Mouse (Mus musculus) brain, embryonic 18.5 days (tissue): ENCODE data around the gene Vwa7.
A peak's percentile ranks its signal among the peaks of the same experiment; 100 is the strongest.
"Not testable (repeated sequence)": the region's sequence is repeated elsewhere in the genome, so short reads cannot be mapped to it uniquely, and the experiment has no call there.

Source experiments
- DNase-seq: peaks from one replicate; pipeline ENCODE4 v3.0.0-alpha.2; 2012; ENCODE audit warnings: low read depth, low spot score

Gene Vwa7

DNA sequence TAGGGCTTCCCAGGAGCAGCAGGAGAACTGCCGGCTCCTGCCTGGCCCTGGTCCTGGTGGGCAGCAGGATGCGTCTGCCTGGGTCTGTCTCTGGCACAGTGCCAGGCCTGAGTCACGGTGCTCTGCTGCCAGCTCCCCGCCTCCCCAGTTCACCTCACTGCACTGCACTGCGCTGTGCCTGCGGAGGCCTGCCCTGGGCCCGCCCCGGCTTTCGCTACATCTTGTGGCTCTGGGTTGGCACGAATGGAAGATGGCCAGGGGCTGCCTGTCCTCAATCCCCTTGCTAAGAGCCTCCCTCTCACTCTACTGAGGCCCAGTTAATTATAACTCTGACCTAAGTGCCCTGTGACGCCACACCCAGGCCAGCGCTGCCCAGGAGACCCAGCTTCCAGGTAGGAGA lies at the start of gene Vwa7:
Gene Vwa7 (plus strand): TSS at position 204 of the 400 bp plus-strand sequence.
- no peak for DNase-seq

DNA sequence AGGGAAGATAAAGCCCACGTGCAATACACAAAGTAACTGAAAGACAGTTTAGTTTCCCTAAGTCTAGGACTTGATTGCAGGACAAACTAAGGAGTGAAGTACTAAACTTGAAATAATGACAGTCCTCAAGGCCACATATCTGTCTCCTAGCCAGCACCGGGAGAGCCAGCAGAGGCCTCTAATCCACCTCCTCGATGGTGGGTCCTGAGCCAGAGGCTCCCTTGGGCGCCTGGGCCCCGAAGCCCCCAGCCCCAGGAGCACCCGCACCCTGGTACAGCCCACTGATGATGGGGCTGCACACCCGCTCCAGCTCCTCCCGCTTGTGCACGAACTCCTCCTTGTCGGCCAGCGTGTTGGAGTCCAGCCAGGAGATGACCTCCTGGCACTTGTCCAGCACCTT lies 46.6 kb upstream of the Vwa7 start, which contains the start of gene Gm20481:
Gene Gm20481 (plus strand): TSS at position 91 of the 400 bp plus-strand sequence.
- not testable (repeated sequence) for DNase-seq

DNA sequence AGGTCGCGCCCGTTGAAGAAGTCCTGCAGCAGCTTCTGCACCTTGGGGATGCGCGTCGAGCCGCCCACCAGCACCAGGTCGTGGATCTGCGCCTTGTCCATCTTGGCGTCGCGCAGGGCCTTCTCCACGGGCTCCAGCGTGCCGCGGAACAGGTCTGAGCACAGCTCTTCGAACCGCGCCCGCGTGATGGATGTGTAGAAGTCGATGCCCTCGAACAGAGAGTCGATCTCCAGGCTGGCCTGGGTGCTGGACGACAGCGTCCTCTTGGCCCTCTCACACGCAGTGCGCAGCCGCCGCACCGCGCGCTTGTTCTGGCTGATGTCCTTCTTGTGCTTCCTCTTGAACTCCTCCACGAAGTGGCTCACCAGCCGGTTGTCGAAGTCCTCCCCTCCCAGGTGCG lies 45.5 kb upstream of the Vwa7 start:
- DNase-seq, result not testable (repeated sequence)

DNA sequence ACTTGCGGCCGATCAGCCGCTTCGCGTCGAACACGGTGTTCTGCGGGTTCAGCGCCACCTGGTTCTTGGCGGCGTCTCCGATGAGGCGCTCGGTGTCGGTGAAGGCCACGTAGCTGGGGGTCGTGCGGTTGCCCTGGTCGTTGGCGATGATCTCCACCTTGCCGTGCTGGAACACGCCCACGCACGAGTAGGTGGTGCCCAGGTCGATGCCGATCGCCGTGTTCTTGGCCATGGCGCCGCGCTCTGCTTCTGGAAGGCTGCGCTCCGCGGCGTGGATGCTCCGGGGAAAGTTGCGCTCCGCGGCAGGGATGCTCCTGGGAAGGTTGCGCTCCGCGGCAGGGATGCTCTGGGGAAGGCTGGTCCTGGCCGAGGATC lies 44.7 kb upstream of the Vwa7 start:
- DNase-seq, result not testable (repeated sequence)

DNA sequence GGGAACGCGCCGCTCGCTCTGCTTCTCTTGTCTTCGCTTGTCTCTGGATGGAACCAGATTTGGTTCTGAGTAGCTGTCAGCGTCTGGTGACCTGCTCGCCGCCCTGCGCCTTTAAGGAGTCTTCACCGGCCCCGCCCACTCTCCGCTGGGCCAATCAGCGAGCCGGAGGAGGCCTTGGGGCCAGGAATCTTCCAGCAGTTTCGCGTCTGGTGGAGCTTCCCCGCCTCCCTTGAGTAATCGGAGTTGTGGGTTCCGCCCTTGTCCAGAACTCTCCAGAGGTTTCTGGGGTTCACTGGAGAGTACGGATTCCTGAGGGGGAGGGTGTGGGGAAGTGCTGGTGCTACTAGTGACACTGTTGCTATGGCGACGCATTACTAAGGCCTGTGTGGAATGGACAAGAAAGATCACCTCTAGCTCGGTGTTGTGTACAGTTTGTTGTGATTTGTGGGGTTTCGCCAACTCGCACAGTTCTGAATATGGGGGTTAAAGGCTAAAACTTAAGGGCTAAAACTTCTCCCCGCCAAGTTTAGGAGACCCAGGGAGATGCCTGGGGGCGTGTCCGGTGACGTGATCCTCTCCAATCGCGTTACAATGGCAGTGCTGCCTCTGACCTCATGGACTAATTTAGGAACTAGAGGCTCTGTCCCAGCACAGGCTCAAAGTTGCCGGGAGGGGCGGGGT lies 44.2 kb upstream of the Vwa7 start, which contains the start of the genes Hspa1a and Hspa1l:
Gene Hspa1a (minus strand): TSS at position 88 of the 681 bp plus-strand sequence.
Gene Hspa1l (plus strand): TSS at position 635 of the 681 bp plus-strand sequence.
- DNase-seq, result not testable (repeated sequence)

DNA sequence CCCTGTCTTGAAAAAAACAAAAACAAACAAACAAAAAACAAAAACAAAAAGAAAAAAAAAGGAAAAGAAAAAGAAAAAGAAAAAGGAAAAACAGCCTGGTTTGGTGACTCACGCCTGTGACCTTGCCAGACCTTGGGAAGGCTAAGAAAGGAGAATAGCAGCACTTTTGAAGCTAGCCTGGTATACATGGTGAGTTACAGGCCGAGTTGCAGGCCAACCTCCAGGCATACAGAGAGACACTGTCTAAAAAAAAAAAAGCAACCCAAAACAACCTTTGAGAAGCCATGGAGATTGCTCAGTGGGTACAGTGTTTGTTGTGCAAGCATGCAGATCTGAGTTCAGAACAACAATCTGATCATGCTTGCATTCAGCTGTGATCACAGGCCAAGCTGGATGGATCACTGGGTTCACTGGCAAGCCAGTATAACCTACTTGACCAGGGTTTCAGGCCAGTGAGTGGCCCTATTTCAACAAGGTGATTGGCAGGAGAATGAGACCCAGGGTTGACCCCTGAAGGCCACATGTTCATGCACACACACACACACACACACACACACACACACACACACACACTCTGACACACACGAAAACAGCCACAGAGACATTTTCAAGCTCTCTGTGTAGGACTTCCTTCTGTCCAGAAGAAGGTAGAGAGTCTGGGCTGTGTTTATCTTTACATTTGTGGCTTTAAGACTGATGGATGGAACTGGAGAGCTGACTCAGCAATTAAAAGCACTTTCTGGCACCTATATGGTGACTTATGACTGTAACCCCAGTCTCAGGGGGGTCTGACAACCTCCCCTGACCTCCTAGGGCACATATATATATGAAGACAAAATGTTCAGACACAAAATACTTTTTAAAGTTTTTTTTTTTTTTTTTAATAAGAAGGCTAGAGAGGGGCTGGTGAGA lies 40.5 kb upstream of the Vwa7 start:
- DNase-seq, result no peak

DNA sequence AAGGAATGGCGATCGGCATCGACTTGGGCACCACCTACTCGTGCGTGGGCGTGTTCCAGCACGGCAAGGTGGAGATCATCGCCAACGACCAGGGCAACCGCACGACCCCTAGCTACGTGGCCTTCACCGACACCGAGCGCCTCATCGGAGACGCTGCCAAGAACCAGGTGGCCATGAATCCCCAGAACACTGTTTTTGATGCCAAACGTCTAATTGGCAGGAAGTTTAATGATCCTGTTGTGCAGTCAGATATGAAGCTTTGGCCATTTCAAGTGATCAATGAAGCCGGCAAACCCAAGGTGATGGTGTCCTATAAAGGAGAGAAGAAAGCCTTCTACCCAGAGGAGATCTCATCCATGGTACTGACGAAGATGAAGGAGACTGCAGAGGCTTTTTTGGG lies 39.4 kb upstream of the Vwa7 start:
- DNase-seq, result no peak

DNA sequence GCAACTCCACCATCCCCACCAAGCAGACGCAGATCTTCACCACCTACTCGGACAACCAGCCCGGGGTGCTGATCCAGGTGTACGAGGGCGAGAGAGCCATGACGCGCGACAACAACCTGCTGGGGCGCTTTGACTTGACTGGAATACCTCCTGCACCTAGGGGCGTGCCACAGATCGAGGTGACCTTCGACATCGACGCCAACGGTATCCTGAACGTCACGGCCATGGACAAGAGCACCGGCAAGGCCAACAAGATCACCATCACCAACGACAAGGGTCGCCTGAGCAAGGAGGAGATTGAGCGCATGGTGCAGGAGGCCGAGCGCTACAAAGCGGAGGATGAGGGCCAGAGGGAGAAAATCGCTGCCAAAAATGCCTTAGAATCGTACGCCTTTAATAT lies 38.1 kb upstream of the Vwa7 start:
- no peak for DNase-seq

DNA sequence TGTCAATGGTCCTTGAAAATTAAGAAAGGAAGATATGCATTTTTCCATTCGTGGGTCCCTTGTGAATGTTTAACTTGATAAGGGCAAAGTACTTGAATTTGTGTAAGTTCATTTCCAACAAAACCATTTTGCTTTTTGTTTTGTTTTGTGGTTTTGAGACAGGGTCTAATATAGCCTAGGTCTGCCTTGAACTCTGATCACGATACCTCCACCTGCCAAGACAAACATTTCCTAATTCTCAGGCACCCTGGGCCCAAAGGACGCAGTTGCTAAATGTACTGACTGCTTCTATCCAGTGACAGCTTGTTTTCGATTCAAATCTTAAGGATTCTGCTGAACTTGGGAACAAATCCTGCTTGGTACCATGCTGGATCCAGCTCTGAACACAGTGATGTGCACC lies 36.7 kb upstream of the Vwa7 start:
- DNase-seq, result no peak

DNA sequence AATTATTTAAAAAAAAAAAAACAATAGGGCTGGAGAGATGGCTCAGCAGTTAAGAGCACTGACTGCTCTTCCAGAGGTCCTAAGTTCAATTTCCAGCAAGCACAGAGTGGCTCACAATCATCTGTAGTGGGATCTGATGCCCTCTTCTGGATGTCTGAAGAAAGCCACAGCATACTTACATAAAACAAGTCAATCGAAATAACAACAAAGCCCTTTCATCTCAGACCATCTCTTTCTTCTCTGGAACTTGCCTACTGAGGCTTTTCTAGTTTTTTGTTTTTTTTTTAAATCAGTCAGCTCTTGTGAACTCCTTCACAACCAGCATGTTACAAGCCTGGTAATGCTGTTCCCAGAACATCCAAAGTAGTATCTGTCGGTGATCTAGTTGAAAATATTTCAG lies 35.7 kb upstream of the Vwa7 start:
- DNase-seq, result no peak

DNA sequence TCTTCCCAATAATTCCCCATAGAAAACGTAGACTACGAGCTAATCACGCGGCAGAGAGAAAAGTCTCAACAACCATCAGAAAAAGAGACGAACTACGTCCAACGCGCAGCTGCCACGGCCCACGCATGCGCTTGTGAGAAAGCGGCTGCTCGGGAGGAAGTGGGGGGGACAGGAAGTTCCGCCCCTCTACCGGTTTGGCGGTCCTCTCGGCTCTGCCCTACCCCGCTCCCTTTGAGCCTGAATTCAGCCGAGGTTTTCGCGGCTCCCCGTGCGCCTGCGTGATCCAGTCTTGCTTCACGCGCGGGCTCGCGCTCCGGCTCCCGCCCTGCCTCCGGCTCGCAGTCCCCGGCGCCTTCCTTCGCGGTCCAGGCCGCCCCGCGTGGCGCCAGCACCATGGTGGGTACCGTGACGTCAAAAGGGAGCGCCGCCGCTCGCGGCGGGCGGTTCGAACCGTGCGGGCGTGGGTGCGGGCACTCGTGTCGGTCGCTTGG lies 34.6 kb upstream of the Vwa7 start, which contains the start of gene Lsm2:
Gene Lsm2 (plus strand): TSS at position 173 of the 491 bp plus-strand sequence.
- DNase-seq, result peak; percentile 90

DNA sequence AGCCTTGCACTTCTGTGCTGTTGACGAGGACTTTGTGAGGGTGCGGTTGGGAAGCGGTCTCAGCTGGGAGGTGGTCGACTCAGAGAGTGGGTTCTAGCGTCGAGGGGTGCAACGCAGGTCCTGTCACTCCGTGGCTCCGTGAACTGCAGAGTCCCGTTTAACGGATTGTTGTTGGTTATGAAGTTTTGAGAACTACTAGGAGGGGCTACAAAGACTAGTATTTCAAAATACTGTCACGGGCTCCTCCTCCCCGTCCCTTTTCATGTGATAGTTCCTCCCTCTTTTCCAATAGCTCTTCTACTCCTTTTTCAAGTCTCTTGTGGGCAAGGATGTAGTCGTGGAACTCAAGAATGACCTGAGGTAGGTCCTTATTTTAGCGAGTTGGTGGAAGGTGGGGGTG lies 34.1 kb upstream of the Vwa7 start:
- no peak for DNase-seq

DNA sequence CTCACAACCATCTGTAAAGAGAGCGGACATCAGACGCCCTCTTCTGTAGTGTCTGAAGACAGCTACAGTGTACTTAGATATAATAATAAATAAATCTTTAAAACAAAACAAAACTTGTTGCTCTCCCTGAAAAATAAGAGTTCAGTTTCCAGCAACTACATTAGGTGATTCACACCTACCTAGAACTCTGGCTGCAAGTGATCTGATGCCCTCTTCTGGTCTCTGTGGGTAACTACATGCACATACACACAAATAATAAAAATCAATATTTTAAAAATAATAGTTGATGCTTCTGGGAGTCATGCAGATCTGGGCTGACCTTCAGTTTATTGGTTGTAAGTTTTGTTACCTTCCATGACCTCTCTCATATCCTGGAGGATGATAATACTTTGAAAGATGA lies 32.2 kb upstream of the Vwa7 start:
- DNase-seq, result no peak

DNA sequence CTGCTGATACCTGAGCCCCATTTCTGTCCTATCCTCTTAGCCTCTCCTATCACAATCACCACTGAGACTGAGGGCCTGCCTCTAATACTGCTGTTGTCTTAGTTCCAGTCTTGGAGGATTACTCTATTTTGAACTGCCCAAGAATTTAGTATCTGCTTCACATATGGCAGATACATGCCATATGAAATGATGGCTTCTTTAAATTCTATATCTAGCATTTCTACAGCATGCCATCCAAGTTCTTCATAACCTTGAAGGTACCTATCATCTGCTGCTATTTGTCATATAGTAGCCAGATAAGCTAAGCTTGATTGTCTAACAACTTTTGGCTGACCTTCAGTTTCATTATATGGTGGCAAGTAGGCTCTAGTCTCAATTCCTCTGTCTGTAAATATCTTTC lies 21.6 kb upstream of the Vwa7 start:
- DNase-seq, result no peak

DNA sequence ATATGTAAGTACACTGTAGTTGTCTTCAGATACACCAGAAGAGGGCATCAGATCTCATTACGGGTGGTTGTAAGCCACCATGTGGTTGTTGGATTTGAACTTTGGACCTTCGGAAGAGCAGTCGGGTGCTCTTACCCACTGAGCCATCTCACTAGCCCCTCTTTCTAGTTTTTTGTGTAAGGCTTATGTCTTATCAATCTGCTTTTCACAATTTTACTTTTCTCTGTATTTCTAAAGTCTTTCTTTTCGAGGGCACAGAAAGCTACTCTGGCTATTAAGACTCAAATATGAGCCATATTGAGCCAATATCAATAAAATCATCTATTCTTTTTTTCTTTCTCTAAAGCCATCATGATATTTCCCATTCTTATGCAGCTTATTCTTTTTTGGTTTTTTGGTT lies 21.2 kb upstream of the Vwa7 start:
- DNase-seq, result not testable (repeated sequence)

DNA sequence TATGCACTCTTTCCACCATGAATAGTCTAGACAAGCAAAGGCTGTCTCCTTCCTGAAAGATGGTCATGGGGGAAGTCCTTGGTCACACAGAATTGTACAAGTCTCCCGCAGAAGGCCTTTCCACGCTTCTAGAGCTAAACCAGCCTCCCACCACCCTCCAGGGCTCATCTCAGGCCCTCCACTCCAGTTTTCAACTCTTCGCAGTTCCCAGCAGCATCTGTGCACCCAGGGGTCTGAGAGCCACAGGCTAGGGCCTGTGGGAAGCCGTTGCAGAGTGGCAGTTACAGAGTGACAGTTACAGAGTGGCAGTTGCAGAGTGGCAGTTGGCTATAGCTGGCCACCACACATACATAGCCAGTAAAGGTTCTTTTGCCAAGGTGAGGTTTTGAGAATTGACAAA lies 20.5 kb upstream of the Vwa7 start:
- not testable (repeated sequence) for DNase-seq

DNA sequence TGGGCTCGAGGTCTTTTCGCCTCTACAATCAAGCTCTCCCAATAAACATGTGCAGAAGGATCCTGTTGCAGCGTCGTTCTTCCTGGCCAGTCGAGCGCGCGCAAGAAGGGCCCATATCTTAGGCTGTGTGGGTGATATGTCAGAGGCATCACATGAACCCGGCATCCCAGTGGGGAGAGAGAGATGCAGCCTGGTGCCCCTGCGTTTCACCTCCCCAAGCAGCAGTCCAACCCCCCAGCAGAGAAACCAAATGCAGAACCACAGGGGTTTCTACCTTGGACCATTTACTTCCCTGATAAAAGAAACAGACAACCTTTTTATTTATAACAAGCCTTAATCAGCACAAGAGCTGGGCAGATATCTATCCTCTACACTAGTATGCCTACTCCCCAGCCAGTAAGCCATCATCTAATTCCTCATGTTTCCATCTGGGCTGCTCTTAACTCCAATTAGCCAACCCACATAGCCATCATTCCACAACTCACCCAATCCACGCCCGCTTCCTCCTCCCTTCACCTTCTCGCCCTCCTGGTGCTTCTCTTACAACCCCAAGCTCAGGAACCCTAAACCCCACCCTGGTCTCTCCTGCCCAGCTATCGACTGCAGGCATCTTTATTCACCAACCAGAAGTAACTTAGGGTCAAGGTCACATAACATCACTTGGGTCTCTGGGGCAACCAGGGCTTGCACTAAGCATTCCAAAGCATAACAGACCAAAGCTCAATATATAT lies 19.8 kb upstream of the Vwa7 start:
- no peak for DNase-seq

DNA sequence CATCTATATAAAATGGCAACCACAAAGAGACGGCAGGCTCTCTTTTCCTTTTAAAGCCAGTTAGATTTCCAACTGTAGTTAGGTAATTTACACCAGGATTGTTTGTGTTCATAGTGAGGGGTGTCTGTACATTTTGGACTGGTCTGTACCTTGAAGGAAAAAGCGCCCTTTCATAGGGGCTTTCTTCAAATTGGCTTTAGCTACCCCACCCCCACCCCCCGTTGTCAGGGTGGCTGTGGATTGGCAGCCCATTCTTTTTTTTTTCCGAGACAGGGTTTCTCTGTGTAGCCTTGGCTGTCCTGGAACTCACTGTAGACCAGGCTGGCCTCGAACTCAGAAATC lies 19.3 kb upstream of the Vwa7 start:
- no peak for DNase-seq

DNA sequence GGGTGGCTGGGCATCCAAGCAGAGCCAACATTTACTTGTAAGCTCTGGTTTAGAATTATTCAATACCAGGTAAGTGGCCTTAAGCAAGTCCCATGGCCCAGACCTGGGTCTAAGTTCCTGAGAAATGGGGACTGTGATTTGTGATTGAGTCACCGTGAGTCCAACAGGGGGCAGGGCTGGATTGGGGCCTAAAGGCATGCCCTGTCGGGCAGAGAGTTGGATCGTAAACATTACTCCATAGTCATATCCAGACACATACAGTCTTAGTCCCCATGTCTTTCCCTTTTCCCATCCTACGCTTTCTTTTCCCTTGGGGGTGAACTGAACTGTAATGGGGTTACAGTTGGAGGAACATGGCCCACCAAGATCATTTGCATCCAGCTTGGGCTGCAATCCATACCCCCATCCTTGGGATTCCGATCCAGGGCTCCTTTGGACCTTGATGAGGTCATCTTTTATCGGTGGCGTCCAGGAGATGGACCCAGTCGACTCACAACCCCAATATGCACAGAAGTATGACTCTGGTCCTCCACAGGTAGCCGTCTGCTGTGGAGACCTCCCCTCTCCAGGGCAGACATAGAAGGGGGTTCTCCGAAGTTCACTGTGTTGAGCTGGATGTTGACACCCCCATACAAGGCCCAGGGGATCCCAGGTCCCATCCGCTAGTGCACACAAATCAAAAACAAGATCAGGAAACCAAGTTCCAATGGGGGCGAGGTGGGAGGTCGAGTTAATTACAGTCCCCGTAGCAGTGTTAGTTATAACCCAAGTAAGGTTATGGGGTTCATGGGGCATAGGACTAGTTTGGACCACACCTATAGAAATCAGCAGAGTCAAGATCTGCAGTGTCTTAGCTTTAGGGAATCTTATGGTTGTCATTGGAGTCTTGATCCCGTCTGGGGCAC lies 17.6 kb upstream of the Vwa7 start:
- no peak for DNase-seq

DNA sequence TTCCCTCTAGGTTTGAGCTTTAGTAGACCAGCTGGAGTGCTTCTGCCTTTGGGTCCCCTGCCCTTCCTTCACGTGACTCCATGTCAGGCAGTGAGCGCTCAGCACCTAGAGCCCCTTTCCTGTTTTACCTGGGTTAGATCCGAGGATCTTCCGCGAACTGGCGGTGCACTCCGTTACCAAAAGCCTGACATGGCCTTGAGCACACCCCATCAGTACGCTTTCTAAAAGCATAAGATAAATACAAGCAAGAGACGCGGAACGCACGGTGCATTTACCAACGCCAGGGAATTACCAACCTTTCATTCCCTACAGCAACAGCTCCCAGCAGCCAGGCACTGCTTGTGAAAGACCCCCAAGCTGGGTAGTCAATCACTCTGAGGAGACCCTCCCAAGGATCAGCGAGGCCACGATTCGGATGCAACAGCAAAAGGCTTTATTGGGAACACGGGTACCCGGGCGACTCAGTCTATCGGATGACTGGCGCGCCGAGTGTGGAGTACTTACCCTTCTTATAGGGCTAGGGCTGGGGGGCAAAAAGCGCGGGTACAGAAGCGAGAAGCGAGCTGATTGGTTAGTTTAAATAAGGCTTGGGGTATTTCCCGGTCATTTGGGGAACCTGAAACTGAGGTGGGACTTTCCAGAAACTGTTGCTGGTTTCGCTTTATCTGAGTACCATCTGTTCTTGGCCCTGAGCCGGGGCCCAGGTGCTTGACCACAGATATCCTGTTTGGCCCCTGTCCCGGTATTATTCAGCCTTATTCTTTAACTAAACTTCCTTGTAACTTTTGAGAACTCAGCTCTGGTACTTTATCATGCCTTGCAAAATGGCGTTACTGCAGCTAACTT lies 16.3 kb upstream of the Vwa7 start:
- not testable (repeated sequence) for DNase-seq
